Mouse (Mus musculus) lung, adult 2 months (tissue): Measurements from ENCODE around the gene Lrrc51.

Source experiments
- CTCF ChIP-seq: fragments of 200-500 bp; IDR thresholded peaks from 2 replicates; pipeline ENCODE4 v1.5.1; 2011; ENCODE audit warnings: mild to moderate bottlenecking, low read length, control low read depth; ENCODE audit not compliant: insufficient read depth
- POLR2A ChIP-seq: fragments of 200-500 bp; IDR thresholded peaks from 2 replicates; pipeline ENCODE4 v1.6.1; 2011; ENCODE audit warnings: low read depth, mild to moderate bottlenecking, control low read depth, low read length, borderline replicate concordance; ENCODE audit errors: extremely low read depth

GRCm38 (mm10) chr7:101970821-101971461, 37.2 kb upstream of the Lrrc51 start:
- TF ChIP-seq POLR2A = peak; percentile 50; the same call in 1 of the 2 replicates
- no peak for TF ChIP-seq CTCF
